Mouse (Mus musculus): ENCODE results near the gene Gtf2e1. TPM values are rescaled to one million over a fixed set of nuclear protein-coding genes. Genes with fewer than 3 reads are reported as not detected.

Gtf2e1 gene
- polyA plus RNA-seq, 1 experiment from 2014 or later = 17.4 TPM

- ChIA-PET CTCF (no interaction called here), POLR2A (interaction anchor here (1.6 kb wide), 1 partner anchor 11 kb away, joined by 3 read pairs; no protein-coding TSS in a partner anchor)
- ATAC-seq (no peak), DNase-seq (ENCODE audit: low read depth, low spot score) (no peak)
- no peaks in the 10 kb centered on the region for H3K27me3 ChIP-seq
- in situ Hi-C loops (cut with MboI; ENCODE audit: low pct_unique_long_range_greater_than_20kb) = no loop called here
- TF ChIP-seq CTCF (IDR thresholded peaks at IDR 0.05) = no peak
These were observed 19.2 kb downstream of the Gtf2e1 start for GRCm38 (mm10) chr16:37520190-37521040.

- ChIA-PET POLR2A (interaction anchor here (1.6 kb wide), 1 partner anchor 12 kb away, joined by 3 read pairs; no protein-coding TSS in a partner anchor), CTCF (no interaction called here)
- no peak for DNase-seq (ENCODE audit: low read depth, low spot score)
- no peak for TF ChIP-seq CTCF (IDR thresholded peaks at IDR 0.05)
- H3K27me3 ChIP-seq = no peaks in the 10 kb centered on the region
- no peak for ATAC-seq
- in situ Hi-C loops (cut with MboI; ENCODE audit: low pct_unique_long_range_greater_than_20kb) = no loop called here
These were observed 19.9 kb downstream of the Gtf2e1 start for GRCm38 (mm10) chr16:37519721-37520120.

- ATAC-seq = no peak
- CTCF ChIA-PET = no interaction called here
- no peaks in the 10 kb centered on the region for H3K27me3 ChIP-seq
- POLR2A ChIA-PET = no interaction called here
- in situ Hi-C loops (cut with MboI; ENCODE audit: low pct_unique_long_range_greater_than_20kb) = no loop called here
- no peak for DNase-seq (ENCODE audit: low read depth, low spot score)
- no peak for TF ChIP-seq CTCF (IDR thresholded peaks at IDR 0.05)
These were observed 20.9 kb downstream of the Gtf2e1 start for GRCm38 (mm10) chr16:37518662-37519061.

- ChIA-PET POLR2A (no interaction called here), CTCF (interaction anchor here (0.9 kb wide), 1 partner anchor 13 kb away, joined by 3 read pairs; no protein-coding TSS in a partner anchor)
- DNase-seq (ENCODE audit: low read depth, low spot score) (no peak), ATAC-seq (no peak)
- in situ Hi-C loops (cut with MboI; ENCODE audit: low pct_unique_long_range_greater_than_20kb) = no loop called here
- TF ChIP-seq CTCF (IDR thresholded peaks at IDR 0.05) = no peak
- H3K27me3 ChIP-seq = no peaks in the 10 kb centered on the region
These were observed 21.9 kb downstream of the Gtf2e1 start for GRCm38 (mm10) chr16:37517596-37518211.

GRCm38 (mm10) chr16:37516376-37516993 is 23.1 kb downstream of the Gtf2e1 start:
- in situ Hi-C loops (cut with MboI; ENCODE audit: low pct_unique_long_range_greater_than_20kb) = no loop called here
- ATAC-seq (no peak), DNase-seq (ENCODE audit: low read depth, low spot score) (no peak)
- no peak for TF ChIP-seq CTCF (IDR thresholded peaks at IDR 0.05)
- H3K27me3 ChIP-seq = no peaks in the 10 kb centered on the region
- POLR2A ChIA-PET = no interaction called here
- CTCF ChIA-PET = no interaction called here

- DNase-seq (ENCODE audit: low read depth, low spot score) (no peak), ATAC-seq (no peak)
- POLR2A ChIA-PET = no interaction called here
- in situ Hi-C loops (cut with MboI; ENCODE audit: low pct_unique_long_range_greater_than_20kb) = no loop called here
- no peaks in the 10 kb centered on the region for H3K27me3 ChIP-seq
- CTCF ChIA-PET = interaction anchor here (1.8 kb wide), 1 partner anchor 13 kb away, joined by 4 read pairs; no protein-coding TSS in a partner anchor
- TF ChIP-seq CTCF (IDR thresholded peaks at IDR 0.05) = no peak
These were observed 24.9 kb downstream of the Gtf2e1 start for GRCm38 (mm10) chr16:37514644-37515043.

GRCm38 (mm10) chr16:37511489-37511888 is 28.1 kb downstream of the Gtf2e1 start:
- no peaks in the 10 kb centered on the region for H3K27me3 ChIP-seq
- ChIA-PET CTCF (no interaction called here), POLR2A (no interaction called here)
- no peak for TF ChIP-seq CTCF (IDR thresholded peaks at IDR 0.05)
- ATAC-seq (no peak), DNase-seq (ENCODE audit: low read depth, low spot score) (no peak)
- in situ Hi-C loops (cut with MboI; ENCODE audit: low pct_unique_long_range_greater_than_20kb) = no loop called here

GRCm38 (mm10) chr16:37506751-37507150 is 32.8 kb downstream of the Gtf2e1 start:
- DNase-seq (ENCODE audit: low read depth, low spot score) (no peak), ATAC-seq (no peak)
- POLR2A ChIA-PET = interaction anchor here (0.7 kb wide), 1 partner anchor 25 kb away, joined by 12 read pairs; no protein-coding TSS in a partner anchor
- in situ Hi-C loops (cut with MboI; ENCODE audit: low pct_unique_long_range_greater_than_20kb) = no loop called here
- H3K27me3 ChIP-seq = no peaks in the 10 kb centered on the region
- TF ChIP-seq CTCF (IDR thresholded peaks at IDR 0.05) = no peak
- CTCF ChIA-PET = interaction anchor here (1.2 kb wide), 1 partner anchor 15 kb away, joined by 3 read pairs; no protein-coding TSS in a partner anchor

GRCm38 (mm10) chr16:37504517-37504916 is 35.1 kb downstream of the Gtf2e1 start:
- CTCF ChIA-PET = interaction anchor here (0.6 to 1.6 kb wide), 7 partner anchors 11 to 215 kb away, joined by 3 to 4 read pairs (median 3); no protein-coding TSS in a partner anchor

GRCm38 (mm10) chr16:37498581-37498980 is 41.0 kb downstream of the Gtf2e1 start:
- POLR2A ChIA-PET = interaction anchor here (1.5 kb wide), 1 partner anchor 10 kb away, joined by 4 read pairs; no protein-coding TSS in a partner anchor
- no peak for DNase-seq (ENCODE audit: low read depth, low spot score)
- TF ChIP-seq CTCF (IDR thresholded peaks at IDR 0.05) = no peak
- no peaks in the 10 kb centered on the region for H3K27me3 ChIP-seq
- ATAC-seq = no peak
- CTCF ChIA-PET = no interaction called here
- in situ Hi-C loops (cut with MboI; ENCODE audit: low pct_unique_long_range_greater_than_20kb) = loop anchor here (10.0 kb wide), 1 partner anchor 204 kb away; no protein-coding TSS in a partner anchor

More at GRCm38 (mm10) chr16:37504517-37504916, 35.1 kb downstream of the Gtf2e1 start:
- POLR2A ChIA-PET = no interaction called here
- in situ Hi-C loops (cut with MboI; ENCODE audit: low pct_unique_long_range_greater_than_20kb) = no loop called here
- TF ChIP-seq CTCF (IDR thresholded peaks at IDR 0.05) = peak; percentile 51
- no peak for DNase-seq (ENCODE audit: low read depth, low spot score)
- no peak for ATAC-seq
- no peaks in the 10 kb centered on the region for H3K27me3 ChIP-seq

Data from Patski (cell line).